Mouse (Mus musculus) neural tube, embryonic 12.5 days (tissue): ENCODE results near the gene Pld3. TPM values are rescaled to one million over a fixed set of nuclear protein-coding genes. Genes with fewer than 3 reads are reported as not detected.

Source experiments
- ATAC-seq: fragments of 200-750 bp; cut with Nextera tagmentation; 2 replicates; pipeline ENCODE4 v1.8.0; 2017; ENCODE audit warnings: low read depth, mild to moderate bottlenecking, moderate TSS enrichment, moderate library complexity; ENCODE audit not compliant: low FRiP score
- H3K27ac ChIP-seq: fragments of 300-500 bp; sonication (generic); 2 replicates; pipeline ENCODE4 v1.5.1; 2016
- H3K27me3 ChIP-seq: fragments of 300-500 bp; sonication (generic); replicated peaks from 2 replicates; pipeline ENCODE4 v1.6.1; 2016; ENCODE audit warnings: mild to moderate bottlenecking
- H3K36me3 ChIP-seq: fragments of 300-500 bp; sonication (generic); 2 replicates; pipeline ENCODE4 v1.6.1; 2016; ENCODE audit warnings: mild to moderate bottlenecking
- H3K4me1 ChIP-seq: fragments of 300-500 bp; sonication (generic); 2 replicates; pipeline ENCODE4 v1.6.1; 2016
- H3K4me2 ChIP-seq: fragments of 300-500 bp; sonication (generic); replicated peaks from 2 replicates; pipeline ENCODE4 v1.6.1; 2016; ENCODE audit warnings: mild to moderate bottlenecking
- H3K4me3 ChIP-seq: fragments of 300-500 bp; sonication (generic); 2 replicates; pipeline ENCODE4 v1.5.1; 2016
- H3K9ac ChIP-seq: fragments of 300-500 bp; sonication (generic); 2 replicates; pipeline ENCODE4 v1.6.1; 2016; ENCODE audit warnings: mild to moderate bottlenecking
- H3K9me3 ChIP-seq: fragments of 300-500 bp; sonication (generic); 2 replicates; pipeline ENCODE4 v1.6.1; 2016; ENCODE audit warnings: mild to moderate bottlenecking
- WGBS: fragments of 180-500 bp; shearing (Covaris S2); methylation state at CpG from one replicate; pipeline ENCODE4 v1.1.7; 2016; 5-methylcytosine and 5-hydroxymethylcytosine counted together
- polyA plus RNA-seq: library from polyadenylated mRNA; unstranded; fragments of >200 nt; fragmentation: Nextera tagmentation; extraction: Ambion mirVana; gene quantifications from 2 replicates; pipeline ENCODE4 v1.2.1, GENCODE M21; 2016

Pld3 gene
- polyA plus RNA-seq, 1 experiment from 2014 or later = 91.3 TPM

GRCm38 (mm10) chr7:27532480-27533050 lies 20.5 kb downstream of the Pld3 start:
- H3K4me1 ChIP-seq = no peaks in the 10 kb centered on the region
- WGBS = 94% methylated on average over 9 of the region's 9 CpGs
- no peaks in the 10 kb centered on the region for H3K27me3 ChIP-seq
- no peak overlapping the region for H3K4me2 ChIP-seq
- no peak for ATAC-seq
- H3K9ac ChIP-seq = no peak overlapping the region
- H3K9me3 ChIP-seq = no peaks in the 10 kb centered on the region
- H3K27ac ChIP-seq = no peak overlapping the region
- H3K4me3 ChIP-seq = no peak overlapping the region
- peaks cover 72% of the 10 kb centered on the region for H3K36me3 ChIP-seq

- H3K27me3 ChIP-seq = no peaks in the 10 kb centered on the region
- H3K4me2 ChIP-seq = no peak overlapping the region
- H3K27ac ChIP-seq = no peak overlapping the region
- WGBS = 87% methylated on average over 10 of the region's 10 CpGs
- no peak overlapping the region for H3K9ac ChIP-seq
- peaks cover 66% of the 10 kb centered on the region for H3K36me3 ChIP-seq
- ATAC-seq = no peak
- no peaks in the 10 kb centered on the region for H3K9me3 ChIP-seq
- H3K4me3 ChIP-seq = no peak overlapping the region
- no peaks in the 10 kb centered on the region for H3K4me1 ChIP-seq
Observed at GRCm38 (mm10) chr7:27531707-27532106, 21.3 kb downstream of the Pld3 start.

- no peaks in the 10 kb centered on the region for H3K9me3 ChIP-seq
- peaks cover 58% of the 10 kb centered on the region for H3K36me3 ChIP-seq
- H3K4me2 ChIP-seq = no peak overlapping the region
- no peak overlapping the region for H3K4me3 ChIP-seq
- WGBS = 75% methylated on average over 3 of the region's 3 CpGs
- no peak overlapping the region for H3K27ac ChIP-seq
- ATAC-seq = no peak
- no peaks in the 10 kb centered on the region for H3K4me1 ChIP-seq
- no peaks in the 10 kb centered on the region for H3K27me3 ChIP-seq
- no peak overlapping the region for H3K9ac ChIP-seq
Observed at GRCm38 (mm10) chr7:27530937-27531336, 22.1 kb downstream of the Pld3 start.

GRCm38 (mm10) chr7:27529070-27529469 lies 23.9 kb downstream of the Pld3 start:
- no peak overlapping the region for H3K4me2 ChIP-seq
- no peak overlapping the region for H3K9ac ChIP-seq
- WGBS = 83% methylated on average over 21 of the region's 21 CpGs
- H3K36me3 ChIP-seq = peaks cover 43% of the 10 kb centered on the region
- H3K27me3 ChIP-seq = no peaks in the 10 kb centered on the region
- no peak overlapping the region for H3K4me3 ChIP-seq
- ATAC-seq = no peak
- H3K4me1 ChIP-seq = no peaks in the 10 kb centered on the region
- H3K9me3 ChIP-seq = no peaks in the 10 kb centered on the region
- H3K27ac ChIP-seq = no peak overlapping the region

- no peak overlapping the region for H3K4me2 ChIP-seq
- ATAC-seq = peak; percentile 45; the same call in 1 of the 2 replicates
- peaks cover 19% of the 10 kb centered on the region for H3K36me3 ChIP-seq
- H3K27me3 ChIP-seq = no peaks in the 10 kb centered on the region
- H3K9me3 ChIP-seq = no peaks in the 10 kb centered on the region
- WGBS = 24% methylated on average over 10 of the region's 10 CpGs
- no peaks in the 10 kb centered on the region for H3K4me1 ChIP-seq
- H3K9ac ChIP-seq = no peak overlapping the region
- H3K27ac ChIP-seq = no peak overlapping the region
- no peak overlapping the region for H3K4me3 ChIP-seq
Observed at GRCm38 (mm10) chr7:27526039-27526827, 26.8 kb downstream of the Pld3 start.

- Histone ChIP-seq H3K9me3 (no peaks in the 10 kb centered on the region), H3K4me1 (no peaks in the 10 kb centered on the region), H3K27ac (no peak overlapping the region), H3K4me3 (no peak overlapping the region), H3K4me2 (no peak overlapping the region), H3K27me3 (no peaks in the 10 kb centered on the region), H3K9ac (no peak overlapping the region), H3K36me3 (no peaks in the 10 kb centered on the region)
- no peak for ATAC-seq
- WGBS = 95% methylated on average over 13 of the region's 13 CpGs
Observed at GRCm38 (mm10) chr7:27523805-27524204, 29.2 kb downstream of the Pld3 start.

GRCm38 (mm10) chr7:27522967-27523366 lies 30.1 kb downstream of the Pld3 start, which contains the start of gene Hipk4:
TSS of gene Hipk4 (plus strand) at chr7:27523267.
- no peak within 1 kb of the TSS for H3K4me3 ChIP-seq
- H3K9me3 ChIP-seq = no peaks in the 10 kb centered on the region
- H3K27me3 ChIP-seq = no peaks in the 10 kb centered on the region
- H3K4me2 ChIP-seq = no peak within 1 kb of the TSS
- no peaks in the 10 kb centered on the region for H3K4me1 ChIP-seq
- no peak for ATAC-seq
- 66% methylated on average over 5 of the region's 5 CpGs for WGBS
- no peak within 1 kb of the TSS for H3K27ac ChIP-seq
- H3K9ac ChIP-seq = no peak within 1 kb of the TSS
- H3K36me3 ChIP-seq = no peaks in the 10 kb centered on the region

- H3K9me3 ChIP-seq = no peaks in the 10 kb centered on the region
- no peak overlapping the region for H3K4me2 ChIP-seq
- H3K27me3 ChIP-seq = no peaks in the 10 kb centered on the region
- no peak overlapping the region for H3K4me3 ChIP-seq
- no peaks in the 10 kb centered on the region for H3K36me3 ChIP-seq
- H3K4me1 ChIP-seq = no peaks in the 10 kb centered on the region
- ATAC-seq = no peak
- H3K9ac ChIP-seq = no peak overlapping the region
- no peak overlapping the region for H3K27ac ChIP-seq
- 74% methylated on average over 1 of the region's 1 CpGs for WGBS
Observed at GRCm38 (mm10) chr7:27520599-27520998, 32.4 kb downstream of the Pld3 start.

GRCm38 (mm10) chr7:27520104-27520503 lies 32.9 kb downstream of the Pld3 start:
- Histone ChIP-seq H3K36me3 (no peaks in the 10 kb centered on the region), H3K9ac (no peak overlapping the region), H3K9me3 (no peaks in the 10 kb centered on the region), H3K27ac (no peak overlapping the region), H3K4me2 (no peak overlapping the region), H3K4me1 (no peaks in the 10 kb centered on the region), H3K27me3 (no peaks in the 10 kb centered on the region), H3K4me3 (no peak overlapping the region)
- ATAC-seq = no peak

GRCm38 (mm10) chr7:27518314-27518713 lies 34.7 kb downstream of the Pld3 start:
- H3K4me2 ChIP-seq = no peak overlapping the region
- no peaks in the 10 kb centered on the region for H3K9me3 ChIP-seq
- no peaks in the 10 kb centered on the region for H3K4me1 ChIP-seq
- H3K9ac ChIP-seq = no peak overlapping the region
- H3K27ac ChIP-seq = no peak overlapping the region
- no peak for ATAC-seq
- H3K27me3 ChIP-seq = no peaks in the 10 kb centered on the region
- H3K36me3 ChIP-seq = no peaks in the 10 kb centered on the region
- H3K4me3 ChIP-seq = no peak overlapping the region
- 87% methylated on average over 9 of the region's 9 CpGs for WGBS

- H3K9ac ChIP-seq = no peak overlapping the region
- H3K36me3 ChIP-seq = no peaks in the 10 kb centered on the region
- no peak for ATAC-seq
- no peaks in the 10 kb centered on the region for H3K9me3 ChIP-seq
- H3K27me3 ChIP-seq = no peaks in the 10 kb centered on the region
- no peak overlapping the region for H3K4me2 ChIP-seq
- no peak overlapping the region for H3K27ac ChIP-seq
- 72% methylated on average over 9 of the region's 9 CpGs for WGBS
- no peak overlapping the region for H3K4me3 ChIP-seq
- H3K4me1 ChIP-seq = no peaks in the 10 kb centered on the region
Observed at GRCm38 (mm10) chr7:27514961-27515360, 38.1 kb downstream of the Pld3 start.

- Histone ChIP-seq H3K27me3 (no peaks in the 10 kb centered on the region), H3K27ac (no peak overlapping the region), H3K4me1 (peaks cover 6% of the 10 kb centered on the region), H3K4me2 (no peak overlapping the region), H3K9me3 (no peaks in the 10 kb centered on the region), H3K9ac (no peak overlapping the region), H3K36me3 (no peaks in the 10 kb centered on the region), H3K4me3 (no peak overlapping the region)
- WGBS = 89% methylated on average over 2 of the region's 2 CpGs
- ATAC-seq = no peak
Observed at GRCm38 (mm10) chr7:27510809-27511208, 42.2 kb downstream of the Pld3 start.

GRCm38 (mm10) chr7:27508648-27509005 lies 44.4 kb downstream of the Pld3 start:
- Histone ChIP-seq H3K9me3 (no peaks in the 10 kb centered on the region), H3K27ac (no peak overlapping the region), H3K4me3 (peak overlapping the region; percentile 49; the same call in 1 of the 2 replicates), H3K4me2 (peak overlapping the region; percentile 70), H3K4me1 (peaks cover 6% of the 10 kb centered on the region), H3K36me3 (no peaks in the 10 kb centered on the region), H3K9ac (no peak overlapping the region), H3K27me3 (no peaks in the 10 kb centered on the region)
- ATAC-seq = peak; percentile 57
- WGBS = 21% methylated on average over 6 of the region's 6 CpGs
